8 mouse cellular contexts compared by ENCODE assay signal in genomic region chr11:115381743-115382539, GRCm38 (mm10). TPM values are rescaled to one million over a fixed set of nuclear protein-coding genes. Genes with fewer than 3 reads are reported as not detected.
DNase-seq lines count a peak whose midpoint lies in the region; ATAC-seq lines count a peak whose summit lies in the region.

Gene Cdr2l (plus strand): TSS chr11:115381916.

- DNase-seq in adrenal gland, adult 2 months: peak; percentile 97
- peak; percentile 96 for DNase-seq in embryo, embryonic 10 days (ENCODE audit: low spot score)
- peak; percentile 93 for DNase-seq in gastrocnemius, postnatal 14 days
- peak; percentile 43 for DNase-seq in induced T-regulatory cell, adult 2 months (ENCODE audit: low read depth)
- peak; percentile 83 to 95 for DNase-seq in left cerebral cortex, postnatal 10 days (ENCODE audit: extremely low spot score in 1 of 2, low spot score in 2 of 2)
- DNase-seq in right cerebral cortex, postnatal 36 days (ENCODE audit: low spot score in 2 of 2): peak; percentile 78 to 84
- DNase-seq in c-Kit-positive CD71-positive TER-119-positive erythroid progenitor cells, embryonic 14.5 days (ENCODE audit: low spot score): no peak

- intact Hi-C loops in gastrocnemius, postnatal 14 days (cut with DNase I; ENCODE audit: low total_unique reads): no loop called here
- intact Hi-C loops in left cerebral cortex, postnatal 10 days (cut with DNase I): no loop called here

- ATAC-seq in megakaryocyte-erythroid progenitor cell, adult 5-6 weeks (replicated peaks; ENCODE audit: low FRiP score, low TSS enrichment, poor library complexity, severe bottlenecking): 0 out of 2 replicates have a peak, but pooled peaks have one; percentile 51

RNA-seq across cellular contexts. Expression of gene Cdr2l, which starts in this region (rescaled TPM):
- 100 to 1,000 TPM in 1 of 2 experiments, 10 to 100 TPM in 1; 67.8 to 169 TPM for total RNA-seq in adrenal gland, adult 2 months (2021)
- polyA plus RNA-seq in adrenal gland, adult 2 months (2012; rRNA removed): 63.0 and 75.9 TPM in 2 replicates
- 1 to 10 TPM; 4.8 to 8.3 TPM for total RNA-seq in gastrocnemius, postnatal 14 days (2021)
- total RNA-seq in left cerebral cortex, postnatal 10 days (2021): 10 to 100 TPM; 15.2 to 17.2 TPM
- not detected in 2 replicates for total RNA-seq in megakaryocyte-erythroid progenitor cell, adult 5-6 weeks (2014; fragmentation: Nextera tagmentation)
- 0.38 TPM in 1 of 2 replicates, not detected in the other for total RNA-seq in megakaryocyte-erythroid progenitor cell, adult 5-6 weeks (2017)

Comparison
In these comparisons a context has a peak if more than half of its experiments do, and no peak if none do; other contexts are left out.
1. RNA of gene Cdr2l (total RNA-seq): 67.8 to 169 TPM in adrenal gland, adult 2 months, 15.2 to 17.2 TPM in left cerebral cortex, postnatal 10 days and 4.8 to 8.3 TPM in gastrocnemius, postnatal 14 days; 0.38 TPM in megakaryocyte-erythroid progenitor cell, adult 5-6 weeks; every median in the first group is over 4 times any median in the second.
2. Peak in ATAC-seq in megakaryocyte-erythroid progenitor cell, adult 5-6 weeks; RNA of the gene not detected or under 1 TPM.